Mouse (Mus musculus): ENCODE results near the gene Ptafr. TPM values are rescaled to one million over a fixed set of nuclear protein-coding genes. Genes with fewer than 3 reads are reported as not detected.
"Not testable (repeated sequence)": the region's sequence is repeated elsewhere in the genome, so short reads cannot be mapped to it uniquely, and the experiment has no call there.

The Ptafr gene
- polyA plus RNA-seq, 3 experiments from 2014 or later, result 1.5 to 3.7 (median 1.9) TPM

- ATAC-seq, result no peak
These were observed 606 bp upstream of the Ptafr start for GRCm38 (mm10) chr4:132563261-132563660.

GRCm38 (mm10) chr4:132565089-132565747 is 1.4 kb downstream of the Ptafr start:
- ATAC-seq, result no peak

- no peak for ATAC-seq
These were observed 3.5 kb downstream of the Ptafr start for GRCm38 (mm10) chr4:132567361-132567779.

- no peak for ATAC-seq
These were observed 5.2 kb downstream of the Ptafr start for GRCm38 (mm10) chr4:132569115-132569514.

GRCm38 (mm10) chr4:132571190-132571589 is 7.3 kb downstream of the Ptafr start:
- no peak for ATAC-seq

- ATAC-seq, result no peak
These were observed 9.5 kb downstream of the Ptafr start for GRCm38 (mm10) chr4:132573327-132573726.

- ATAC-seq, result no peak
These were observed 11.0 kb downstream of the Ptafr start for GRCm38 (mm10) chr4:132574809-132575347.

- no peak for ATAC-seq
These were observed 19.9 kb downstream of the Ptafr start for GRCm38 (mm10) chr4:132583781-132584180.

GRCm38 (mm10) chr4:132584975-132585374 is 21.1 kb downstream of the Ptafr start:
- peak; percentile 53 for ATAC-seq

GRCm38 (mm10) chr4:132586282-132586681 is 22.4 kb downstream of the Ptafr start:
- ATAC-seq, result peak; percentile 82

GRCm38 (mm10) chr4:132588512-132588911 is 24.6 kb downstream of the Ptafr start:
- peak; percentile 27 for ATAC-seq

- no peak for ATAC-seq
These were observed 26.8 kb downstream of the Ptafr start for GRCm38 (mm10) chr4:132590642-132591041.

GRCm38 (mm10) chr4:132592958-132593357 is 29.1 kb downstream of the Ptafr start:
- no peak for ATAC-seq

GRCm38 (mm10) chr4:132594191-132594590 is 30.3 kb downstream of the Ptafr start:
- no peak for ATAC-seq

- no peak for ATAC-seq
These were observed 35.0 kb downstream of the Ptafr start for GRCm38 (mm10) chr4:132598861-132599260.

GRCm38 (mm10) chr4:132599764-132600163 is 35.9 kb downstream of the Ptafr start:
- no peak for ATAC-seq

- no peak for ATAC-seq
These were observed 36.6 kb downstream of the Ptafr start for GRCm38 (mm10) chr4:132600465-132600864.

GRCm38 (mm10) chr4:132601242-132601641 is 37.4 kb downstream of the Ptafr start:
- not testable (repeated sequence) for ATAC-seq

- no peak for ATAC-seq
These were observed 39.6 kb downstream of the Ptafr start for GRCm38 (mm10) chr4:132603468-132603867.

- no peak for ATAC-seq
These were observed 41.9 kb downstream of the Ptafr start for GRCm38 (mm10) chr4:132605816-132606215.

GRCm38 (mm10) chr4:132608147-132608546 is 44.3 kb downstream of the Ptafr start:
- ATAC-seq, result no peak

- no peak for ATAC-seq
These were observed 46.6 kb downstream of the Ptafr start for GRCm38 (mm10) chr4:132610301-132610984.

GRCm38 (mm10) chr4:132611320-132611719 is 47.5 kb downstream of the Ptafr start:
- ATAC-seq, result peak; percentile 90

GRCm38 (mm10) chr4:132617873-132618272 is 54.0 kb downstream of the Ptafr start:
- no peak for ATAC-seq
